Mouse (Mus musculus): ENCODE measurements around the gene Mast4. TPM values are rescaled to one million over a fixed set of nuclear protein-coding genes. Genes with fewer than 3 reads are reported as not detected.

Gene Mast4
- total and polyA plus RNA-seq, 3 experiments: 0.04 to 1.1 (median 0.23) TPM

DNA sequence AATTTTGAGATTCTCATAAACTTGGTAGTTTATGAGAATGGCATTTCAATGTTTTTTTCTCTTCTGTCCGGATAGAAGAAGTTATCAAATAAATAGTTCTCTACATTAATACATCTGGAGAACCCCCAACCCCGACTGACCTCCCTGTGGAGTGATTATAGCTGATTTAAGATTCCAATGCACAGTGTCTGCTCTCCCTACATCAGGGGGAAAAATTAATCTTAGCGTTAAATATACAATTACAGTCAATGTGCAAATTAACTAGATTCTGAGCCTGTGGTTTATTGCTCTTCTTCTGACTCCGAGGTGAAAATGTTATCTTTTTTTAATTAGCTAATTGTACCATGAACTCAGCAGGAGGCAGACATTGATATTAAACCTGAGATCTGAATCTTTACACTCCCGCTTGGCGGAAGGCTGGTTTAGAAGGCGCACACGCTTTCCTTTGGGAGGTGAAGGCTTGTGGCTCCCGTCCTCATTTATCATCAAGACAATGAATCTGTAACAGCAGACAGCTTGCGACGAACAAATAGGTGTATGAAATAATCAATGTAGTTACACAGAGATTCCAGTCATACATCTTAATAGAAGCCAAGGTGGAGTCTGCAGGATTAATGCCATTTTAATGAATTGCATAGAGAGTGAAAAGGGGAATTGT lies 274.2 kb downstream of the Mast4 start:
- H3K4me3 ChIP-seq (ENCODE audit: low read depth, low read length): no peak overlapping the region
- no peak for ATAC-seq (ENCODE audit: extremely low read depth, insufficient number of reproducible peaks, low FRiP score, poor library complexity, severe bottlenecking)
- TF ChIP-seq POLR2AphosphoS5 (IDR thresholded peaks at IDR 0.05; ENCODE audit: insufficient replicate concordance, low read depth, low read length) (no peak), GATA1 (IDR thresholded peaks at IDR 0.05; ENCODE audit: borderline replicate concordance, low read length) (no peak), CTCF (IDR thresholded peaks at IDR 0.05; ENCODE audit: low read depth, low read length) (no peak), TAL1 (conservative IDR thresholded peaks at IDR 0.05; ENCODE audit: low read depth, low read length) (no peak)

GRCm38 (mm10) chr13:103056451-103056850 lies 277.8 kb downstream of the Mast4 start:
- Histone ChIP-seq H3K4me3 (ENCODE audit: low read depth, low read length) (no peak overlapping the region), H3K36me3 (replicated peaks) (no peaks in the 10 kb centered on the region)
- no peak for TF ChIP-seq TAL1 (conservative IDR thresholded peaks at IDR 0.05; ENCODE audit: low read depth, low read length)
- no peak for TF ChIP-seq GATA2 (IDR thresholded peaks at IDR 0.05; ENCODE audit: borderline replicate concordance, low read depth, low read length)
- TF ChIP-seq POLR2AphosphoS5 (IDR thresholded peaks at IDR 0.05; ENCODE audit: insufficient replicate concordance, low read depth, low read length): no peak
- TF ChIP-seq CTCF (IDR thresholded peaks at IDR 0.05; ENCODE audit: low read depth, low read length): no peak
- no peak for TF ChIP-seq GATA1 (IDR thresholded peaks at IDR 0.05; ENCODE audit: borderline replicate concordance, low read length)

More for the DNA sequence above, 274.2 kb downstream of the Mast4 start:
- Histone ChIP-seq H3K27me3 (ENCODE audit: insufficient read depth, low read length) (0 out of 2 replicates have a peak, but pooled peaks cover 1% of the 10 kb centered on the region), H3K36me3 (replicated peaks) (no peaks in the 10 kb centered on the region), H3K9me3 (replicated peaks) (no peaks in the 10 kb centered on the region), H3K4me1 (ENCODE audit: insufficient read depth, low read depth, low read length) (no peaks in the 10 kb centered on the region)
- DNase-seq (ENCODE audit: low spot score): no peak

DNA sequence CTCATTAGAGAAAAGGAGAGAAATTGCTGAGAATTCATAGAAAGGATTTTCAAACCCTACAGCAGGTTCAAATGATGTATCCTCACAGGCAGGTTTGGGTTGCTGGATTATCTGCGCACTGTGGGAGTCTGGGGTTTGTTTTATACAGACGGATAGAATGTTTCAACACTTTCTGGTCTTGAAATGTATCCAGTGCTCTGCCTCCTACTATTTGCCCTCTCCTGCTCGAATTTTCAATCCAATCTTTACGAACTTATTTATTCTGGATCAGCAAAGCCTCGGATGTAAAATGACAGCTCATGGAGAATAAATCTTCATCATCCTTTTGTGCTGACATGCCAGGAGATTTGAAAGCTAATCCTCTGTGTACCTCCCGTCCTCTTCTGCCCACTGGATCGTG lies 281.6 kb downstream of the Mast4 start:
- TF ChIP-seq GATA2 (IDR thresholded peaks at IDR 0.05; ENCODE audit: borderline replicate concordance, low read depth, low read length): no peak
- TF ChIP-seq CTCF (IDR thresholded peaks at IDR 0.05; ENCODE audit: low read depth, low read length): no peak
- TF ChIP-seq GATA1 (IDR thresholded peaks at IDR 0.05; ENCODE audit: borderline replicate concordance, low read length): no peak
- TF ChIP-seq POLR2AphosphoS5 (IDR thresholded peaks at IDR 0.05; ENCODE audit: insufficient replicate concordance, low read depth, low read length): no peak
- TF ChIP-seq TAL1 (conservative IDR thresholded peaks at IDR 0.05; ENCODE audit: low read depth, low read length): no peak
- Histone ChIP-seq H3K4me3 (ENCODE audit: low read depth, low read length) (no peak overlapping the region), H3K4me1 (ENCODE audit: insufficient read depth, low read depth, low read length) (no peaks in the 10 kb centered on the region), H3K36me3 (replicated peaks) (no peaks in the 10 kb centered on the region), H3K9me3 (replicated peaks) (no peaks in the 10 kb centered on the region), H3K27me3 (ENCODE audit: insufficient read depth, low read length) (no peaks in the 10 kb centered on the region)
- ATAC-seq (ENCODE audit: extremely low read depth, insufficient number of reproducible peaks, low FRiP score, poor library complexity, severe bottlenecking) (no peak), DNase-seq (ENCODE audit: low spot score) (no peak)

More at GRCm38 (mm10) chr13:103056451-103056850, 277.8 kb downstream of the Mast4 start:
- DNase-seq (ENCODE audit: low spot score): no peak
- no peaks in the 10 kb centered on the region for H3K27me3 ChIP-seq (ENCODE audit: insufficient read depth, low read length)
- no peaks in the 10 kb centered on the region for H3K4me1 ChIP-seq (ENCODE audit: insufficient read depth, low read depth, low read length)
- no peak for ATAC-seq (ENCODE audit: extremely low read depth, insufficient number of reproducible peaks, low FRiP score, poor library complexity, severe bottlenecking)
- H3K9me3 ChIP-seq (replicated peaks): no peaks in the 10 kb centered on the region

DNA sequence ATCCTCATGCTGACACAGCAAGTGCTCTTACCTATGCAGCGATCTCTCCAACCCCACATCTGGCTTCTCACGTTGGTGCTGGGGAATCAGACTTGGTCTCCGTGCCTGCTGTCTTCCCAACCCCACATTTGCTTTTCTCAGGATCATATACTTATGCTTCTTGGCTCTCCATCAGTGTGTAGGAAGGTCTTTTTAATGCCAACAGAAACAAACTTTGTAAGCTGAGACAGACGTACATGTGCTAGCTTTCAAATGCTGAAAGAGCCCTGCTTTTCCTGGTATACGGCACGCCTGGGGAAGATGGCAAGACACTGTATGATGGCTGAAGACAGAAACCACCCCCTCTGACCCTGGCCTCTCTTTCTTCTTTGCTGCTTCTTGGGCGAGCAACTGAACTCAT lies 285.3 kb downstream of the Mast4 start:
- Histone ChIP-seq H3K9me3 (replicated peaks) (no peaks in the 10 kb centered on the region), H3K4me1 (ENCODE audit: insufficient read depth, low read depth, low read length) (no peaks in the 10 kb centered on the region), H3K36me3 (replicated peaks) (no peaks in the 10 kb centered on the region), H3K4me3 (ENCODE audit: low read depth, low read length) (no peak overlapping the region), H3K27me3 (ENCODE audit: insufficient read depth, low read length) (no peaks in the 10 kb centered on the region)
- TF ChIP-seq TAL1 (conservative IDR thresholded peaks at IDR 0.05; ENCODE audit: low read depth, low read length) (no peak), GATA1 (IDR thresholded peaks at IDR 0.05; ENCODE audit: borderline replicate concordance, low read length) (no peak), CTCF (IDR thresholded peaks at IDR 0.05; ENCODE audit: low read depth, low read length) (no peak), GATA2 (IDR thresholded peaks at IDR 0.05; ENCODE audit: borderline replicate concordance, low read depth, low read length) (no peak), POLR2AphosphoS5 (IDR thresholded peaks at IDR 0.05; ENCODE audit: insufficient replicate concordance, low read depth, low read length) (no peak)
- DNase-seq (ENCODE audit: low spot score) (no peak), ATAC-seq (ENCODE audit: extremely low read depth, insufficient number of reproducible peaks, low FRiP score, poor library complexity, severe bottlenecking) (no peak)

GRCm38 (mm10) chr13:103043692-103044091 lies 290.6 kb downstream of the Mast4 start:
- ATAC-seq (ENCODE audit: extremely low read depth, insufficient number of reproducible peaks, low FRiP score, poor library complexity, severe bottlenecking) (no peak), DNase-seq (ENCODE audit: low spot score) (no peak)
- H3K9me3 ChIP-seq (replicated peaks): no peaks in the 10 kb centered on the region
- H3K27me3 ChIP-seq (ENCODE audit: insufficient read depth, low read length): no peaks in the 10 kb centered on the region
- H3K36me3 ChIP-seq (replicated peaks): no peaks in the 10 kb centered on the region
- no peak overlapping the region for H3K4me3 ChIP-seq (ENCODE audit: low read depth, low read length)
- no peak for TF ChIP-seq POLR2AphosphoS5 (IDR thresholded peaks at IDR 0.05; ENCODE audit: insufficient replicate concordance, low read depth, low read length)
- TF ChIP-seq CTCF (IDR thresholded peaks at IDR 0.05; ENCODE audit: low read depth, low read length): no peak
- H3K4me1 ChIP-seq (ENCODE audit: insufficient read depth, low read depth, low read length): no peaks in the 10 kb centered on the region

- Histone ChIP-seq H3K4me3 (ENCODE audit: low read depth, low read length) (no peak overlapping the region), H3K4me1 (ENCODE audit: insufficient read depth, low read depth, low read length) (no peaks in the 10 kb centered on the region), H3K9me3 (replicated peaks) (no peaks in the 10 kb centered on the region), H3K27me3 (ENCODE audit: insufficient read depth, low read length) (no peaks in the 10 kb centered on the region), H3K36me3 (replicated peaks) (no peaks in the 10 kb centered on the region)
- DNase-seq (ENCODE audit: low spot score) (no peak), ATAC-seq (ENCODE audit: extremely low read depth, insufficient number of reproducible peaks, low FRiP score, poor library complexity, severe bottlenecking) (no peak)
- no peak for TF ChIP-seq POLR2AphosphoS5 (IDR thresholded peaks at IDR 0.05; ENCODE audit: insufficient replicate concordance, low read depth, low read length)
- no peak for TF ChIP-seq TAL1 (conservative IDR thresholded peaks at IDR 0.05; ENCODE audit: low read depth, low read length)
- no peak for TF ChIP-seq GATA2 (IDR thresholded peaks at IDR 0.05; ENCODE audit: borderline replicate concordance, low read depth, low read length)
- TF ChIP-seq GATA1 (IDR thresholded peaks at IDR 0.05; ENCODE audit: borderline replicate concordance, low read length): no peak
Measured at GRCm38 (mm10) chr13:103043011-103043410, 291.3 kb downstream of the Mast4 start.

All from G1E (cell line).